Mouse (Mus musculus): ENCODE measurements around the gene Cd209g. TPM values are rescaled to one million over a fixed set of nuclear protein-coding genes. Genes with fewer than 3 reads are reported as not detected.
"Not testable (repeated sequence)": the region's sequence is repeated elsewhere in the genome, so short reads cannot be mapped to it uniquely, and the experiment has no call there.

Gene Cd209g
- total RNA-seq (2015; ENCODE audit: low replicate concordance) (4.0 TPM in 1 of 2 replicates, not detected in the other), total RNA-seq (2017; ENCODE audit: low replicate concordance) (0.13 and 2.6 TPM in 2 replicates)

GRCm38 (mm10) chr8:4133798-4134197 lies at the start of gene Cd209g:
Gene Cd209g, plus strand, starts transcription at chr8:4134098.
- no peak for ATAC-seq (replicated peaks; ENCODE audit: low FRiP score, poor library complexity, severe bottlenecking)

DNA sequence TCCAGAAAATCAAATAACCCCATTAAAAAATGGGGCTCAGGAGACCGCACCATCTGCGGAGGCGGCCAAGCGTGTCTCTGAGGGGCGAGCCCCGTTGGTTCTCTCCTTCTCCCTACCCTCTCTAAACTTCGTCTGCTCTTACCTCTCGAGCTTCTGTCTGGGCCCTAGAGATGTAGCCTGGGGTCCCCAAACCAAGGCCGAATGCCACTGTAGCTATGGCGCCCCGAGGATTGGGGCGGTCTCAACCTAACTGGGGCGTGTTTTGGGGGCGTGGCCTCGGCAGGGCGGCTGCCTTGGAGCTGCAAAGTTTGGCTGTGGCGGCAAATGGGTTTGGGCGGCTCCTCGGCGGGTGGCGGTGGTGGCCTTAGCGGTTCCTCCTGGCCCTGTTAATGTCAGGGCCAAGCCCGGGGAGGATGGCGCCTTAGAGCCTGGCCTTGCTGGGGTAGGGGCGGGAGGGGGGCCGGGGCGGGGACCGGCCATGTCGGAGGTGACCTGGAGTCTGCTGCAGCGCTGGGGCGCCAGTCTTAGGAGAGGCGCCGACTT lies 46.6 kb upstream of the Cd209g start:
- peak; percentile 97 for ATAC-seq (replicated peaks; ENCODE audit: low FRiP score, poor library complexity, severe bottlenecking)

DNA sequence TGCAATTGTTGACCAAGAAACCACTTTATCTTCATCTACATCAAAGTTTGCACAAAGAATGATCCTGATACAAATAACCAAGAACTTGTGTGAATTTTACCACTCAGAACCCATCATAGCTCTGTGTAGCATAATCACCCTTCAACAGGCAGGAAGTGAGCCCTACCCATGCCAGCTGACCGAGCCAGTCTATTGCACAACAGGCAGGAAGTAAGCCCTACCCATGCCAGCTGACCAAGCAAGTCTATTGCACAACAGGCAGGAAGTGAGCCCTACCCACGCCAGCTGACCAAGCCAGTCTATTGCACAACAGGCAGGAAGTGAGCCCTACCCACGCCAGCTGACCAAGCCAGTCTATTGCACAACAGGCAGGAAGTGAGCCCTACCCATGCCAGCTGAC lies 45.4 kb upstream of the Cd209g start:
- not testable (repeated sequence) for ATAC-seq (replicated peaks; ENCODE audit: low FRiP score, poor library complexity, severe bottlenecking)

- not testable (repeated sequence) for ATAC-seq (replicated peaks; ENCODE audit: low FRiP score, poor library complexity, severe bottlenecking)
Measured at GRCm38 (mm10) chr8:4105735-4106134, 28.2 kb upstream of the Cd209g start, which contains the start of gene Cd209f. Gene Cd209f, minus strand, starts transcription at chr8:4105835.

- 0 out of 2 replicates have a peak, but pooled peaks have one; percentile 60 for ATAC-seq (replicated peaks; ENCODE audit: low FRiP score, poor library complexity, severe bottlenecking)
Measured at GRCm38 (mm10) chr8:4139660-4140646, 6.1 kb downstream of the Cd209g start.

DNA sequence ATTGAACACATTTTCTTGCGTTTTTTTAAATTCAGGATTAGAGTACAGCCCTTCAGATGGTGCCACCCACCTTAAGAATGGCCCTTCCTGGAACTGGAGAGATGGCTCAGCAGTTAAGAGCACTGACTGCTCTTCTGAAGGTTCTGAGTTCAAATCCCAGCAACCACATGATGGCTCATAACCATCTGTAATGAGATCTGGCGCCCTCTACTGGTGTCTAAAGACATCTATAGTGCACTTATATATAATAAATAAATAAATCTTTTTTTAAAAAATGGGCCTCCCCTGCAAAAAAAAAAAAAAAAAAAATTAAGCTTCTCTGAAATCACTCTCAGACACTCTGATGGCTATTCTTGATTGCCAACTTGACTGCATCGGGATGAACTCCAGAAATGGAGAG lies 7.8 kb downstream of the Cd209g start:
- ATAC-seq (replicated peaks; ENCODE audit: low FRiP score, poor library complexity, severe bottlenecking), result no peak

- ATAC-seq (replicated peaks; ENCODE audit: low FRiP score, poor library complexity, severe bottlenecking), result no peak
Measured at GRCm38 (mm10) chr8:4147272-4147671, 13.4 kb downstream of the Cd209g start.

DNA sequence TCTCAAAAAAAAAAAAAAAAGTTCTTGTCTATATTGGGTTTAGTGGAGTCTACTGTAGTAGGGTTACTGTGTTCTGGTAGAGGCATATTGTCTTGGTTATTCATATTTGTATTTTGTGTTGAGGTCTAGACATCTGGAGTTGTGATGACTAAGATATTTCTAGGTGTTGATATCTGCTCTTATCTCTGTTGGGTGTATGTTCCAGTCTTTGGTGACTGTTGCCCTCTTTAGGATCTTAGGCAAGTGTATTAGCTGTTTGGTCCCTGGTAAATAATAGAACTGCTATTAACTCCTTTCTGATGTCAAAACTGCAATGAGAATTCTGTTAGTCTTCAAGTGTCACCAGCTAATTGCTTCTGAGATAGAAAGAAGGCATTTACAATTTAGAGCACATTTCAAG lies 21.0 kb downstream of the Cd209g start:
- no peak for ATAC-seq (replicated peaks; ENCODE audit: low FRiP score, poor library complexity, severe bottlenecking)

DNA sequence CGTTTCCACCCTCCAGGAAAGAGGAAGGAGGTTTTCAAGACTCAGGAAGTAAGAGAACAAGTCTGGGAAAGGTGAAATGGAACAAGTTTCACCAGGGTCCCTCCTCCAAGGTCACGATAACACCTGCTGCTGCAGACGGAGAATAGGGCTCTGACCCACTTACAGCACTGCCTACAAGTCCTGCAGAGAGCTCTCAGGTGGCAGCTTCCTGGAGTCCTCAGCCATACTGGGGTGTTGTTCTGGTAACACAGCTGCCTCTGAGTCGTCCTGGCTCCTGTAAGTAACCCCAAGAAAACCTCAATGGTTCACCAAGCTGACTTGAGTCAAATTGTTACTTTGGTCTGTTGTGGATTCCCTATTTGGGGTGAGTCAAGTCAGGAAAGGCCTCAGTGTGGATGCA lies 28.9 kb downstream of the Cd209g start:
- ATAC-seq (replicated peaks; ENCODE audit: low FRiP score, poor library complexity, severe bottlenecking), result no peak

DNA sequence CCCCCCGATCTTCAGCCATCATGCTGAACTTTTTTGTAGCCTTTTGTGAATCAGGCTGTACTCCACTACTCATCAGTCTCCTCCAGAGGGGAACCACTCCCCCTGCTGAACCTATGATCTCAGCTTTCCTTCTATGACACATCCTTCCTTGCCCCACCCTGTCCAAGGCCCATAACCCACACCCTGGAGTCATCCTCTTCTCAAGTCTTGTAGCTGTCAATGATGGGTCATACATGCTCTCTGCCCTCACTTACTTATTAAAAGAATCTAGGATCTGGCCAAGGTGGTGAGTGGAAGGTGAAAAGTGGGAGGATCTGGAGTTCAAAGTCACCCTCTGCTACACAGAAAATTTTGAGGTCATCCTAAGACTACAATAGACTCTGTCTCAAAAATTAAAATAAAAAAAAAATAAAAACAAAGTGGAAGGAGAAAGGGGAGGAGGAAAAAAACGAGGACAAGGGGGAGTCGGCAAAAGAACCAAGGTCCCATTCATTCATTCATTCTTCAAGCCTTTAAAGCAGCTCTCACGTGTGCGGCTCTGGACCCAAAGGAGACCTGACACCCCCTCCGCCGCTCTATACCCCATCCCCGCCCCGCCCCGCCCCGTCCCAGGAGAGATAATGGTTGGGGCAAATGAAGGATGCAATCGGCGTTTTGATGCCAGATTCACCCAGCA lies 31.4 kb downstream of the Cd209g start:
- no peak for ATAC-seq (replicated peaks; ENCODE audit: low FRiP score, poor library complexity, severe bottlenecking)

DNA sequence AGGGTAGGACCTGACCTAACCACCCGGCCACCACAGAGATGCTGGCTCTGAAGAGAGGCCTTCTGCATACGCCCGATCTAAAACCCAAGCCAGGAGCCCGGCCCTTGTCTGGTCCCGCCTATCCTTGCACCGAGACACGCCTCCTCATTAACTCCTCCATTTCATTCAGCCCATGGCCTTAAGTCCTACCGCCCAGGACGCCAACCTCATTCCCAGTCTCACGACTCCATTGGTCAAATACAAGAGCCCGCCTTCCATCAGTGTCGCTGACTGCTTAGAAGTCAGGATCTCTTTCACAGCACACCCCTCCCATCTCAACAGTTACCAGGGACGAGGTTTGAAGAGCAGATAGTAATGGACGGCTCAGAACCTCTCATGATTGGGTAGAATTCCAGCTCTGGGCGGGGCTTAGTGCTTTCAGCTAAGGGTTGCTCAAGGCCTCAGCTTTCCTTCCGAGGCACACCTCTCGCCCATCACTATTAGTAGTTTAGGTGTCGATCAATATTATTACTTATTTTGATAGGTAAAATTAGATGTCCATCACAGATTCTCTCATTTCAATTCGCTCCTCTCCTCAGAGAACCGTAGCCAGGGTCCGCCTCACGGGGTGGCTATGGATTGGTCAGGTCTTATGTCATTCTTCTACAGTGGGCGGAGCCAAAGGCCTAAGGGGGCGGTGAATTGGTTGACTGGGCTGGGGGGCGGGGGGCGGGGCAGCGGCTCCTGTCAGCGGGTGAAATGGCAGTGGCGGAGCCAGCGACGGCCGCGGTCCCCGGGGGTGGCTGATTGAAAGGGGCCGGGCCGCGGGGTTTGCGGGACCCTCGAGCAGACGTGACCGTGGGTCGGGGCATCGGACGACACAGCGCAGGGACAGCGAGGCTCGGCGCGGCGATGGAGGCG lies 32.2 kb downstream of the Cd209g start, which contains the start of gene Evi5l:
Gene Evi5l (plus strand): TSS at position 716 of the 900 bp plus-strand sequence.
- peak; percentile 92 for ATAC-seq (replicated peaks; ENCODE audit: low FRiP score, poor library complexity, severe bottlenecking)

DNA sequence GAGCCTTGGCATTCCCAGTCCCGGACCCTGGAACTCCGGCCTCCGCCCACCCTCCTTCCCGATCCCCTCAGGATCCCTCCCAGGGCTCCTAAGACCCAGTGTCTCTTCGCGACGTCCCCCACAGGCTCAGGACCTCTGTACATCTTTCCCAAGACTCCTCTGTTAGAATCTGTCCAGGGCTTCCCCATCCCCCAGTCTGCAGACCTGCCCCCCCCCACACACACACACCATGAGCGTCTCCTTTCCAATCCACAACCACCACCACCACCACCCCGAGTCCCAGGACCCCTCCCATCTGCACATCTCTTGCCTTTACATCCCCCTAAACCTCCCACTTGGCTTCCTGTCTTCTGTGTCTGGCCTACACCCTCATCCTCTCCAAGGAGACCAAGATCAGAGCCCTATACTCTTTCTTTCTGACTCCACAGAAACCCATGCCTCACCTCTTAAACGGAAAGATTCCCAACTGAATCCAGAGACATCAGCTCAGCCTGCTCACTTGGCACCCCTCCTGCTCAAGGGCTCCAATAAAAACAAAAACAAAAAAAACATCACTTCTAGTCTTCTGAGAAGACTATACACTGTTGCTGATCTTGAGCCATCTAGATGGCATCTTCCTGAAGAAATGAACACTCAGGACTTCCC lies 33.1 kb downstream of the Cd209g start:
- ATAC-seq (replicated peaks; ENCODE audit: low FRiP score, poor library complexity, severe bottlenecking), result no peak

- ATAC-seq (replicated peaks; ENCODE audit: low FRiP score, poor library complexity, severe bottlenecking), result no peak
Measured at GRCm38 (mm10) chr8:4167918-4168317, 34.0 kb downstream of the Cd209g start.

DNA sequence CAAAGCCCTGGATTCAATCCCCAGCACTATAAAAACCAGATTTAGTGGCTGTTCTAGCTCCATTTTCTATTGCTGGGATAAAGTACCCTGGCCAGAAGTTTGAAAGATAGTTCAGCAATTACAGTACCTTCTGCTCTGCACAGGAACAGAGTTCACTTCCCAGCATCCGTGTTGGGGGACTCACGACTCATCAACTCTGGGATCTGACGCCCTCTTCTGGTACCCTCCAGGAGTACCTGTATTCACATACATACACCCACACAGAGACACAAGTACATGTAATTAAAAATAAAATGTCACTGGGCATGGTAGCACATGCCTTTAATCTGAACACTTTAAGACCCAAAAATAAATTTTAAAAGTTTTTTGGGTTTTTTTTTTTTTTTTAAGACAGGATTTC lies 38.6 kb downstream of the Cd209g start:
- ATAC-seq (replicated peaks; ENCODE audit: low FRiP score, poor library complexity, severe bottlenecking), result no peak

DNA sequence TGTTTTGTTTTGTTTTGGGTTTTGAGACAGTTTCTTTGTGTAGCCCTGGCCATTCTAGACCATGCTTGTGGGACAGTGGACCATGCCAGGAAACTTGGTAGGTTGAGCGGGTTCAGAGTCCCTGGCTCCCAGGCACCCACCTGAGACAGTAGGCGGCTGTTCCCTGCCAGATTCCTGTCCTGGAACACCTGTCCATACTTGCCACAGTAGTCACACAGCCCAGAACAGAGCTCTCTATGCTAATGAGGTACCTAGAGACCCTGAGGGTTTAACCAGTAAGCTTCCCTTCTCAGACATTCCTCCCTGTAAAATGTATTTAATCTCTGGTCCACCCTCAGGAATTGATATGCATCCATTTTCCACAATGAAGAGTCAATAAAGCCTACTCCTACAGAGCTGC lies 40.1 kb downstream of the Cd209g start:
- ATAC-seq (replicated peaks; ENCODE audit: low FRiP score, poor library complexity, severe bottlenecking), result no peak

GRCm38 (mm10) chr8:4183409-4183808 lies 49.5 kb downstream of the Cd209g start:
- no peak for ATAC-seq (replicated peaks; ENCODE audit: low FRiP score, poor library complexity, severe bottlenecking)

DNA sequence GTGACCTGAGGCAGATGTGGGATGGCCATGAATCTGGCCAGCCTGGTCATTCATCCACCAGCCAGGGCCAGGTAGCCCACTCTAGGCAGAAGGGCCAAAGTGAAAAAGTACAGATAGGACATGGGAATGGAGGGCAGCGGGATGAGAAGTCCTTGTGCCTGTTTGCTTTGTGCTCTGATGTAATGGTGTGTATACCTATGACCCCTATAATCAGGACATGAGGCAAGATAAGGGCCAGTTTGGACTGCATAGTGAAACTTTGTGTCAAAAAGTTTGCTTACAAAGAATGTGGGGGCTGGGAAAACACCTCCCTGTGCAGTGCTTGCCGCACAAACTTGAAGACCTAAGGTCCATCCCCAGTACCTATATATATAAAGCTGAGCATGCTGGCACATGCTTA lies 52.3 kb downstream of the Cd209g start:
- ATAC-seq (replicated peaks; ENCODE audit: low FRiP score, poor library complexity, severe bottlenecking), result no peak

All from erythroid progenitor cell, adult 5-6 weeks (primary cell).